Mouse (Mus musculus) embryonic facial prominence, embryonic 15.5 days (tissue): ENCODE data around the gene Gm12117. TPM values are rescaled to one million over a fixed set of nuclear protein-coding genes. Genes with fewer than 3 reads are reported as not detected.

Source experiments
- ATAC-seq: fragments of 200-750 bp; cut with Nextera tagmentation; 2 replicates; pipeline ENCODE4 v1.8.0; 2017; ENCODE audit warnings: low read depth, moderate TSS enrichment; ENCODE audit not compliant: insufficient number of reproducible peaks, low FRiP score, low TSS enrichment
- H3K27ac ChIP-seq: fragments of 300-500 bp; sonication (generic); replicated peaks from 2 replicates; pipeline ENCODE4 v1.5.1; 2015; ENCODE audit warnings: mild to moderate bottlenecking, inconsistent platforms
- H3K27me3 ChIP-seq: fragments of 300-500 bp; sonication (generic); 2 replicates; pipeline ENCODE4 v1.6.1; 2015; ENCODE audit warnings: inconsistent platforms
- H3K36me3 ChIP-seq: fragments of 300-500 bp; sonication (generic); 2 replicates; pipeline ENCODE4 v1.6.1; 2015; ENCODE audit warnings: mild to moderate bottlenecking, inconsistent platforms
- H3K4me1 ChIP-seq: fragments of 300-500 bp; sonication (generic); 2 replicates; pipeline ENCODE4 v1.6.1; 2015; ENCODE audit warnings: inconsistent platforms
- H3K4me2 ChIP-seq: fragments of 300-500 bp; sonication (generic); replicated peaks from 2 replicates; pipeline ENCODE4 v1.6.1; 2015; ENCODE audit warnings: mild to moderate bottlenecking, inconsistent platforms
- H3K4me3 ChIP-seq: fragments of 300-500 bp; sonication (generic); replicated peaks from 2 replicates; pipeline ENCODE4 v1.5.1; 2015; ENCODE audit warnings: mild to moderate bottlenecking, inconsistent platforms
- H3K9ac ChIP-seq: fragments of 300-500 bp; sonication (generic); 2 replicates; pipeline ENCODE4 v1.6.1; 2015; ENCODE audit warnings: inconsistent platforms
- H3K9me3 ChIP-seq: fragments of 300-500 bp; sonication (generic); replicated peaks from 2 replicates; pipeline ENCODE4 v1.6.1; 2016; ENCODE audit warnings: inconsistent platforms
- WGBS: fragments of 180-500 bp; shearing (Covaris S2); methylation state at CpG from one replicate; pipeline ENCODE4 v1.1.7; 2015; 5-methylcytosine and 5-hydroxymethylcytosine counted together
- polyA plus RNA-seq: library from polyadenylated mRNA; unstranded; fragments of >200 nt; fragmentation: Nextera tagmentation; extraction: Ambion mirVana; gene quantifications from 2 replicates; pipeline ENCODE4 v1.2.1, GENCODE M21; 2015

The Gm12117 gene
- polyA plus RNA-seq = not detected in 2 replicates

DNA sequence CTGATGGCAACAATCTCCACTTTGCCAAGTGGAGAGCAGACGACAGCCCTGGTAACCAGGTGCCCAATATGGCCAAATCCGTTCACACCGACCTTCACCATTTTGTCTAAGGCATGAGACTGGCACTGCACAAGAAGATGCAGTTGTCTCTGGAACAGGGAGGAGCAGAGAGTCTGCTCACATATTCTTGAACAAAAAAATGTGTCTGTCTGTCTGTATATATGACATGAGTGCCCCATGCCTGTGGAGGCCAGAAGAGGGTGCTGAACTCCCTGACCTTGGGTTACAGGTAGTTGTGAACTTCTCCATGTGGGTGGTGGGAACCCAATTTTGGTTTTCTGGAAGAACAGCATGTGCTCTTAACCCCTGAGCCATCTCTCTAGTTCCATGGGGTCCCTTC, at the start of gene Gm12117:
TSS of gene Gm12117 (minus strand) at position 101 of the 400 bp plus-strand sequence.
- no peak for ATAC-seq
- 95% methylated on average over 3 of the region's 3 CpGs for WGBS

DNA sequence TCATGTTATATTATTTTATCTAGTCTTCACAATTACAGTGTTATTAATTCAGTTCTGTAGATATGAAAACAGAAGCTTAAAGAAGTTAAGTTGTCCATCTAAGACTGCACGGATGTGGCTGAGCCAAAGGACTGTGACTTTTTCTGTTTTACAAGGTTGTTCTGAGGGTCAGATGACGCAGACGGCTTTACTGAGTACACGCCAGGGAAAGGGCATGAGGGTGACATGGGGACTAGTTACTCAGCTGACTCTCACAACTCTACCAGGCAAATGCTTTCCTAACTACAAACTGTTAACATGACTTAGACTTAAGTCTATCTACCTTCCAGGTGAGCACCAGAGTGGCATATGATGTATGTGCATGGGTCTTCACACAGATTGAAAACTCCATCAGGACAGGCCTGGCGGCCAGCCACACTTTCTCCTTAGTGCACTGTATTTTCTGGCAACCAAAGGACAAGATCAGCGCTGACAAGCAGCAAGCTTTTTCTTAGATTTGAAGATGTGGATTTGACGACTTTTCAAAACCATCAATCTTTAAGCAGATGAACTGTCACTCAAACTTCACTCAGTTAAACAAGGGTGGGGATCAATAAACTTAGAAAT, 42.6 kb upstream of the Gm12117 start:
- H3K9ac ChIP-seq = no peak overlapping the region
- H3K4me1 ChIP-seq = no peaks in the 10 kb centered on the region
- 86% methylated on average over 7 of the region's 7 CpGs for WGBS
- H3K9me3 ChIP-seq = no peaks in the 10 kb centered on the region
- no peaks in the 10 kb centered on the region for H3K27me3 ChIP-seq
- H3K36me3 ChIP-seq = no peaks in the 10 kb centered on the region
- ATAC-seq = no peak
- no peak overlapping the region for H3K27ac ChIP-seq
- H3K4me3 ChIP-seq = no peak overlapping the region
- no peak overlapping the region for H3K4me2 ChIP-seq

More for the DNA sequence above, at the start of gene Gm12117:
- Histone ChIP-seq H3K9ac (no peak within 1 kb of the TSS), H3K4me3 (no peak within 1 kb of the TSS), H3K36me3 (no peaks in the 10 kb centered on the region), H3K4me1 (no peaks in the 10 kb centered on the region), H3K4me2 (no peak within 1 kb of the TSS), H3K27me3 (no peaks in the 10 kb centered on the region), H3K27ac (no peak within 1 kb of the TSS), H3K9me3 (no peaks in the 10 kb centered on the region)

DNA sequence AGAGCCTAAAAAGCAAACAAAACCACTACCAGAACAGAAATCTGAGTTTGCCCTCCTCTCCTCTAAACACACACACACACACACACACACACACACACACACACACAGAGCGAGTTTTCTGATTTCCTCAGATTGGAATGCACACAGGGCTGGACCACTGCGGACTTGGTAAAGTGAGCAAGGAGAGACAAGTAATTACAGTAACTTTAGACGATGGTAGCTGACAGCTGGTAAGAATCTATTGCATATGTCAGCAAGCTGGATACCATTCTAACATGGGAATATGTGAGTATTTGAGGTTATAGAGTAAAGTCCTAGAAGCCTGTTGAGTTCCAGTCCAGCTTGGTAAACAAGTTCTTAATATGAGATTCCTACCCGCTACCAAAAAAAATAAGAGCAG, 33.0 kb upstream of the Gm12117 start:
- Histone ChIP-seq H3K4me1 (no peaks in the 10 kb centered on the region), H3K4me2 (no peak overlapping the region), H3K4me3 (no peak overlapping the region), H3K9me3 (no peaks in the 10 kb centered on the region), H3K27me3 (no peaks in the 10 kb centered on the region), H3K36me3 (no peaks in the 10 kb centered on the region), H3K27ac (no peak overlapping the region), H3K9ac (no peak overlapping the region)
- no peak for ATAC-seq
- WGBS = 25% methylated on average over 4 of the region's 4 CpGs

GRCm38 (mm10) chr11:33300859-33301258, 24.3 kb upstream of the Gm12117 start:
- H3K9ac ChIP-seq = no peak overlapping the region
- H3K4me2 ChIP-seq = no peak overlapping the region
- no peaks in the 10 kb centered on the region for H3K36me3 ChIP-seq
- H3K9me3 ChIP-seq = no peaks in the 10 kb centered on the region
- no peak for ATAC-seq
- H3K27ac ChIP-seq = no peak overlapping the region
- H3K27me3 ChIP-seq = no peaks in the 10 kb centered on the region
- no peaks in the 10 kb centered on the region for H3K4me1 ChIP-seq
- no peak overlapping the region for H3K4me3 ChIP-seq
- 23% methylated on average over 8 of the region's 8 CpGs for WGBS

DNA sequence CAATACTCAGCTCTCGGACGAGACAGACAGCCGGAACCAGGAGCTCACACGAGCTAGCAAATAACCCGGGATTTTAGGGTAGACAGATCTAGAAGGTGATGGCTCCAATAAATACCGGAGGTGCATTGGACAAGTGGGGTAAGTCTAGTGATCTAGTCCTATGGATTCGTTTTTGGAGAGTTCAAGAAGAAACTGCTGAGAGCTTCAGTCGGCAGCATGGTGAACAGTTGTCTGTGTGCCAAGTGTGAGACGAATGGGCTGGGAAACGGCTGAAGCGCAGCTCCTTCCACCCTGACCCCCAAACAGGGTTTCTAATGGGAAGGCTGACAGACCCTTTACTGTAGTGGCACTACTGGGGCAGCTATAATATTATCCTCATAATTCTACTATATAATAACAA, 22.8 kb upstream of the Gm12117 start:
- no peak overlapping the region for H3K9ac ChIP-seq
- 76% methylated on average over 11 of the region's 11 CpGs for WGBS
- H3K4me2 ChIP-seq = no peak overlapping the region
- no peak overlapping the region for H3K4me3 ChIP-seq
- H3K27ac ChIP-seq = no peak overlapping the region
- no peaks in the 10 kb centered on the region for H3K4me1 ChIP-seq
- no peaks in the 10 kb centered on the region for H3K9me3 ChIP-seq
- ATAC-seq = no peak
- H3K36me3 ChIP-seq = no peaks in the 10 kb centered on the region
- no peaks in the 10 kb centered on the region for H3K27me3 ChIP-seq

DNA sequence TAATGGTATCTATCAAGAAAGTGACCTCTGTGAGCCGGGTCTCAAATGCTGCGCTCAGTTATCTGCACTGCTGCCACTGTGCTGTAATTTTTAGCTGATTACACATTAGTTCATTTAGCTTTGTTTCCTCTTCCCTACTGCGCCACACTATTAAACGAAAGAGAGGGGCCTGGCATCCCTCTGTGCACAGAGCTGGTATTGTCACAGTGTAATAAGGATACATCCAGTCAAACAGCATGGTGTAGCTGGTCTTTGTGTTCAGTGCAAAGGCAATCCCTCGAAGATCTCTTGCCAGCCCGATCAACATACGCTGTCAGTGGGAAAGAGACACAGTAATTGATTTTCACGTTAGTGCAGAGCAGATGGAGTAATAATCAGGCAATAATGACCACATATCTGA, 20.6 kb upstream of the Gm12117 start:
- Histone ChIP-seq H3K4me3 (no peak overlapping the region), H3K27ac (no peak overlapping the region), H3K4me2 (no peak overlapping the region), H3K9ac (no peak overlapping the region), H3K36me3 (no peaks in the 10 kb centered on the region), H3K27me3 (no peaks in the 10 kb centered on the region), H3K4me1 (no peaks in the 10 kb centered on the region), H3K9me3 (no peaks in the 10 kb centered on the region)
- ATAC-seq = no peak
- 74% methylated on average over 8 of the region's 8 CpGs for WGBS

GRCm38 (mm10) chr11:33295422-33295821, 18.9 kb upstream of the Gm12117 start:
- no peaks in the 10 kb centered on the region for H3K36me3 ChIP-seq
- H3K27me3 ChIP-seq = no peaks in the 10 kb centered on the region
- no peaks in the 10 kb centered on the region for H3K9me3 ChIP-seq
- H3K4me1 ChIP-seq = no peaks in the 10 kb centered on the region
- H3K27ac ChIP-seq = no peak overlapping the region
- H3K9ac ChIP-seq = no peak overlapping the region
- 37% methylated on average over 3 of the region's 3 CpGs for WGBS
- no peak overlapping the region for H3K4me3 ChIP-seq
- ATAC-seq = no peak
- H3K4me2 ChIP-seq = no peak overlapping the region

DNA sequence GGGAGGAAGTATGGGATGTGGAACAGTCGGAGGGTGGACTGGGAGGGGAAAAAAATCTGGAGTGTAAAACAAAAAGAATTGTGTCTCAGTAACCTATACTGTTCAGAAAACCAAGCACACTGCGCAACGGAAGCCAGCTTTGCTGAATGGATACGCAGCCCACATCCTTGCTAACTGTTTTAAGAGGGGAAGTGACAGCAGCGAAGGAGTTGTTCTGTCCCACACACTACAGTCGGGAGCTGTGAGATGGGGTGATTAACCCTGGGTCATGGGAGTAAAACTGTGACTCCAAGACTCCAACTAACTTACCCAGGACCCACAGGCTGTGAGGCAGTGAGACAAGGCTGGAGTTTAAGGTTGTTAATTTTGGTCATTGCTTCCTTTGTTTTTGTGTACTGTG, 17.5 kb upstream of the Gm12117 start:
- Histone ChIP-seq H3K9ac (no peak overlapping the region), H3K27me3 (no peaks in the 10 kb centered on the region), H3K4me1 (no peaks in the 10 kb centered on the region), H3K4me2 (no peak overlapping the region), H3K4me3 (no peak overlapping the region), H3K9me3 (no peaks in the 10 kb centered on the region), H3K27ac (no peak overlapping the region), H3K36me3 (no peaks in the 10 kb centered on the region)
- 66% methylated on average over 6 of the region's 6 CpGs for WGBS
- ATAC-seq = no peak

DNA sequence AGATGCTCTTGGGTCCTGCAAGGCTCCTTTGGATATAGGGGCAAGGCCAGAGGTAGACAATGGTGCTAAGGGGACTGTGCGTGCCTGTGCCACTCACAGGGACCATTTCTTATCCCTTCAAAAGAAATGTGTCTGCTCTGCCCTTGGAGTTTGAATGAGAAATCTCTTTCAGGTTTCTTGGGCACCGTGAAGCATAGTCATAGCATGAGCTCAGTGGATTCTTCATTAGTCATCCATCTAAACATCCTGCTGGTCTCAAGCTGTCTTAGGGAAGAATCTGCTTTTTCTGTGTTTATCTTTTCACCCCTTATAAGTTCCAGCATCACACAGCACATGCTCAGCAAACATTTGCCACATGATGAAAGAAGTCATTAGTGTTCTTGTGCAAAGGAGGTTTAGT, 2.0 kb upstream of the Gm12117 start:
- Histone ChIP-seq H3K27ac (no peak overlapping the region), H3K9ac (no peak overlapping the region), H3K9me3 (no peaks in the 10 kb centered on the region), H3K4me3 (no peak overlapping the region), H3K36me3 (no peaks in the 10 kb centered on the region), H3K4me2 (no peak overlapping the region), H3K27me3 (no peaks in the 10 kb centered on the region), H3K4me1 (no peaks in the 10 kb centered on the region)
- no peak for ATAC-seq
- 86% methylated on average over 2 of the region's 2 CpGs for WGBS

DNA sequence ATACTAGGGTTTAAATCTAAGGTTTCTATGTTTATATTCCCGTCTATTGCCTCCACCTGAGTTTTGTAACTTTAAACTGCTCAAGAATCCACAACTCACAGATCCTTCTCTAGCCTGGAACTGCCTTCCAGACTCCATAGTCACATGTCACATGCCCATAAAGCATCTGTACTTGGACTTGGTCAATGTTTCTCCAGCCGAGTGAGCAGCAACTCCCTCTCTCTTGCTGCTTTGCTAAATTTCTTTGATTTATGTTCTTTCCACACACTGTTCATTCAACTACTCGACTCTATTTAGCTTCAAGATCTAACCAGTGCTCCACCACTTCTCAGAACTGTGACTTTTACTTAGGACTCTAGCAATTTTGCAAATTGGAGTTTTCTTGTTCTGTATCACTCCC, 1.7 kb downstream of the Gm12117 start:
- 76% methylated on average over 3 of the region's 3 CpGs for WGBS
- Histone ChIP-seq H3K4me1 (no peaks in the 10 kb centered on the region), H3K4me2 (no peak overlapping the region), H3K36me3 (no peaks in the 10 kb centered on the region), H3K27me3 (no peaks in the 10 kb centered on the region), H3K9me3 (no peaks in the 10 kb centered on the region), H3K4me3 (no peak overlapping the region), H3K9ac (no peak overlapping the region), H3K27ac (no peak overlapping the region)
- no peak for ATAC-seq

DNA sequence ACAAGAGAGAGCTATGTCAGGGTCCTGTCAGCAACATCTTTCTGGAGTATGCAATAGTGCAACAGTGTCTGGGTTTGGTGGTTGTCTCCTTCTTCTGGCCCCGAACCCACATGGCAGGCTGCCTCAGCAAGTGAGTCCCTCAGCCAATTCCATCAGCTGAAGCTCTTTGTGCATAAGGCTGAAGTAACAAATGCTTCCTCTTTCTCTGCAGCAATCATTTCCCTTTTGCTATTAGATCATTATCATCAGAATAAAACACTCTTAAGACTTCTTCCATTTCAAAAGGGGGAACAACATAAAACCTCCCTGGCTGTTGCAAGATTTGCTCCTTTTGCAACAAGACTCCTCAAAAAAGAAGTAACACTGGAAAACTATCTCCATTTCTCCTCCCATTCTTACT, 2.2 kb downstream of the Gm12117 start:
- Histone ChIP-seq H3K27me3 (no peaks in the 10 kb centered on the region), H3K36me3 (no peaks in the 10 kb centered on the region), H3K9ac (no peak overlapping the region), H3K27ac (no peak overlapping the region), H3K9me3 (no peaks in the 10 kb centered on the region), H3K4me3 (no peak overlapping the region), H3K4me1 (no peaks in the 10 kb centered on the region), H3K4me2 (no peak overlapping the region)
- 84% methylated on average over 1 of the region's 1 CpGs for WGBS
- no peak for ATAC-seq

GRCm38 (mm10) chr11:33240295-33240694, 36.2 kb downstream of the Gm12117 start:
- no peaks in the 10 kb centered on the region for H3K4me1 ChIP-seq
- no peak overlapping the region for H3K4me3 ChIP-seq
- no peaks in the 10 kb centered on the region for H3K36me3 ChIP-seq
- WGBS = 62% methylated on average over 3 of the region's 3 CpGs
- ATAC-seq = no peak
- H3K9ac ChIP-seq = no peak overlapping the region
- no peaks in the 10 kb centered on the region for H3K27me3 ChIP-seq
- H3K27ac ChIP-seq = no peak overlapping the region
- H3K4me2 ChIP-seq = no peak overlapping the region
- H3K9me3 ChIP-seq = no peaks in the 10 kb centered on the region
